Mouse (Mus musculus) olfactory bulb, adult 2 months (tissue): ENCODE measurements around the gene Rad9a.

Source experiments
- CTCF ChIP-seq: fragments of 200-500 bp; IDR thresholded peaks from 2 replicates; pipeline ENCODE4 v1.5.1; 2012; ENCODE audit warnings: low read depth, mild to moderate bottlenecking, low read length, moderate library complexity; ENCODE audit not compliant: insufficient read depth
- POLR2A ChIP-seq: fragments of 200-500 bp; IDR thresholded peaks from 2 replicates; pipeline ENCODE4 v1.6.1; 2012; ENCODE audit warnings: mild to moderate bottlenecking, low read depth, low read length, moderate library complexity; ENCODE audit not compliant: insufficient read depth

- TF ChIP-seq CTCF: no peak
- TF ChIP-seq POLR2A: no peak
Observed at GRCm38 (mm10) chr19:4146366-4147021, 55.0 kb downstream of the Rad9a start.
